Mouse (Mus musculus): ENCODE data around the gene Adcy2. TPM values are rescaled to one million over a fixed set of nuclear protein-coding genes. Genes with fewer than 3 reads are reported as not detected.

The Adcy2 gene
- polyA plus RNA-seq, 1 experiment from 2014 or later = 9.4 TPM

DNA sequence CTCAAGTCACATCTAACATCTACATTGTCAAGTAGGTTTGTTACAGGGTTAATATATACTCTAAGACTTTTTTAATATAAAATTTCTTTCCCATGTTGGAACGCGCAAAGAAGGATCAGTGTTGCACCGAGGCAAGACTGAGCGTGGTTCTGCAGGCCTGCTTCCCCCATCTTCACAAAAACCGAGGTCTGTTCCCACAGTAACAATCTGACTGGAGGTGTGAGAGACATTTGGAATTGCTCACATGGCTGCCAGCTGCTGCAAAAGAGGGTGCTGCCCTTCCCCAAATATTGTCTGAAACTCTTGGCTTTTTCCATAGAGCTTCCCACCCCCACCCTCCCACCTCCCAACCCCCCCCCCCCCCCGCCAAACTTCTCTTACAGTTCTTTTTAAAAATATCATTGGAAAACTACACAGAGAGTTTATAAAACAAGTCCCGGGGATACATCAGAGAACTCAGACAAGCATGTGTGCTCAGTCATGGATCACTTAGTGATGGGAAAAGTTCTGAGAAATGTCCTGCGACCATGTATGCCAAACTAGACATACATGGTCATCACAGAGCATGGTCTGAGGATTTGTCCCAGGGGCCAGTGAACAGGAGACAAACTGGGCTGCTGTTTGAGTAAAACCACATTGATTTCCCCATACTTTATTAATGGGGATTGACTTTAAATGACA, 67.6 kb downstream of the Adcy2 start:
- 90% methylated on average over 8 of the region's 8 CpGs for WGBS
- H3K27ac ChIP-seq (ENCODE audit: low read depth, low read length) = no peak overlapping the region

GRCm38 (mm10) chr13:68928469-68928868, 70.9 kb downstream of the Adcy2 start:
- no peak overlapping the region for H3K27ac ChIP-seq (ENCODE audit: low read depth, low read length)
- H3K4me2 ChIP-seq (replicated peaks; ENCODE audit: low read depth, low read length) = no peak overlapping the region
- H3K9ac ChIP-seq (ENCODE audit: low read depth, low read length) = no peak overlapping the region
- H3K36me3 ChIP-seq (ENCODE audit: control insufficient read depth, insufficient read depth, low read length) = no peaks in the 10 kb centered on the region
- H3K9me3 ChIP-seq (ENCODE audit: control insufficient read depth, low read length) = peaks cover 3% of the 10 kb centered on the region; the same call in 1 of the 2 replicates
- 78% methylated on average over 6 of the region's 6 CpGs for WGBS
- no peak for ATAC-seq (ENCODE audit: low FRiP score, low TSS enrichment)
- no peak overlapping the region for H3K4me3 ChIP-seq (ENCODE audit: low read length)
- H3K27me3 ChIP-seq (ENCODE audit: control insufficient read depth, insufficient read depth, low read length) = no peaks in the 10 kb centered on the region
- no peaks in the 10 kb centered on the region for H3K4me1 ChIP-seq (ENCODE audit: control insufficient read depth, insufficient read depth, low read length)

More for the DNA sequence above, 67.6 kb downstream of the Adcy2 start:
- no peak overlapping the region for H3K9ac ChIP-seq (ENCODE audit: low read depth, low read length)
- no peak overlapping the region for H3K4me3 ChIP-seq (ENCODE audit: low read length)
- no peak for ATAC-seq (ENCODE audit: low FRiP score, low TSS enrichment)
- no peaks in the 10 kb centered on the region for H3K27me3 ChIP-seq (ENCODE audit: control insufficient read depth, insufficient read depth, low read length)
- no peaks in the 10 kb centered on the region for H3K4me1 ChIP-seq (ENCODE audit: control insufficient read depth, insufficient read depth, low read length)
- no peaks in the 10 kb centered on the region for H3K36me3 ChIP-seq (ENCODE audit: control insufficient read depth, insufficient read depth, low read length)
- H3K4me2 ChIP-seq (replicated peaks; ENCODE audit: low read depth, low read length) = no peak overlapping the region
- no peaks in the 10 kb centered on the region for H3K9me3 ChIP-seq (ENCODE audit: control insufficient read depth, low read length)

DNA sequence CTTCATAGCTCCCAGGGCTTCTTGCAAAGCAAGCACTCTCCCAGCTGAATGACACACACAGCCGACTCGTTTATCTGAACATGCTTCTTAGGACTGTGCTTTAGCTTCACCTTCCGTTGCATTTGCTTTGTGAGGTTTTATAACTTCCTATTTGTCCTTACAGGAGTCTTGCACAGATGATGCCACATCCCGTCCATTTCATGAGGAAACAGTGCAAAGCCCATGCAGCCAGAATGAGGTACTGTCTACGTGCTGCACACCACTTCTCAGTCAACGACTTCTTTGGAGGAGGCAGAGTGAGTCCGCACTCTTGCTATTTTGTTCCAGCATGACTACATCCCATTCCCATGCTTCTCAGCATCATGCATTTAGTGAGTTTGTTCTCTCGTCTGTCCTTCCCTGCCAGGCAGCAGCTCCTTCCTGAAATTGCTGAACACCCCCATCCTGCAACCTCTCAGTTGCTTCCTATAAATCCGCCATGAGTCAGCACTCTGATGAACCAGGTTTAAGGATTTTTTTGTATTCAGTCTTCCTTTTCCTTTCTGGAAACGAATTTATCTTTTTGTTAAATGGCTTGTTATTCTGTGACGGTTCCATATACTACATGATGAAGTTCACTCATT, 85.6 kb downstream of the Adcy2 start:
- H3K27ac ChIP-seq (ENCODE audit: low read depth, low read length) = no peak overlapping the region
- no peak overlapping the region for H3K4me3 ChIP-seq (ENCODE audit: low read length)
- H3K4me2 ChIP-seq (replicated peaks; ENCODE audit: low read depth, low read length) = no peak overlapping the region
- H3K36me3 ChIP-seq (ENCODE audit: control insufficient read depth, insufficient read depth, low read length) = no peaks in the 10 kb centered on the region
- WGBS = 79% methylated on average over 11 of the region's 11 CpGs
- ATAC-seq (ENCODE audit: low FRiP score, low TSS enrichment) = no peak
- H3K4me1 ChIP-seq (ENCODE audit: control insufficient read depth, insufficient read depth, low read length) = no peaks in the 10 kb centered on the region
- H3K27me3 ChIP-seq (ENCODE audit: control insufficient read depth, insufficient read depth, low read length) = no peaks in the 10 kb centered on the region
- H3K9me3 ChIP-seq (ENCODE audit: control insufficient read depth, low read length) = no peaks in the 10 kb centered on the region
- no peak overlapping the region for H3K9ac ChIP-seq (ENCODE audit: low read depth, low read length)

DNA sequence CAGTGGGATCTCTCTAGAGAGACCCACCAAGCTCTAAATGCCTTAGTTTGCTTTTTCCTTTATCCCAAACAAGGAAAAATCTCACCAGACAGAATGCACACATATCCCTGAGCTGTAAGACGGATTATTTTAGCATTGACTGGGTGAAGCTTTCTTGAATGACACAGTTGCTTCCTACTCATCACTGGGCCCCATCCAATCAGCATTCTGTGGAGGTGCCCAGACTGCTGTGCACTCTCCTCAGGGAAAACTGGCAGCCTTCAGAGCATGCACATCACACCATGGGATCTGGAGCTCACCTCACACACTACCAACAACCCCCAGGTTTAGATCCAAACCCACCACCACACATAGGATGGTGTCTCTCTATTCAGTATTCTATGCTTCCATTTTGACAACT, 92.7 kb downstream of the Adcy2 start:
- Histone ChIP-seq H3K27me3 (ENCODE audit: control insufficient read depth, insufficient read depth, low read length) (no peaks in the 10 kb centered on the region), H3K9ac (ENCODE audit: low read depth, low read length) (no peak overlapping the region), H3K4me2 (replicated peaks; ENCODE audit: low read depth, low read length) (no peak overlapping the region), H3K9me3 (ENCODE audit: control insufficient read depth, low read length) (no peaks in the 10 kb centered on the region), H3K4me3 (ENCODE audit: low read length) (no peak overlapping the region), H3K4me1 (ENCODE audit: control insufficient read depth, insufficient read depth, low read length) (no peaks in the 10 kb centered on the region), H3K27ac (ENCODE audit: low read depth, low read length) (no peak overlapping the region), H3K36me3 (ENCODE audit: control insufficient read depth, insufficient read depth, low read length) (no peaks in the 10 kb centered on the region)
- 91% methylated on average over 1 of the region's 1 CpGs for WGBS
- no peak for ATAC-seq (ENCODE audit: low FRiP score, low TSS enrichment)

DNA sequence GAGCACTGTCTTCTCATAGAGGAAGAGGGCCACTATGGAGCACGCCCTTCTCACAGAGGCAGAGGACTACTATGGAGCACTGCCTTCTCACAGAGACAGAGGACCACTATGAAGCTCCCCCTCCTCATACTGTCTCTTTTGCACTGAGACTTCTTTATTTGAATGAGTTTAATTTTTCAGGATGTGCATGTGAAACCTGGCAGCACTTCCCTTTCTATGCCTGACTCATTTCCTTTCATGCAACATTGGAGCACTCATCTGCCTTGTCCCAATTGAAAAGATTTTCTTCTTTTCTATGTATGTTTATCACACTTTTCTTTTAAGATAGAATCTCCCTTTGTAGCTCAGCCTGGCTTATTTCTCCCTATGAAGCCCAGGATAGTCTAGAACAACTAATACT, 96.6 kb downstream of the Adcy2 start:
- Histone ChIP-seq H3K9ac (ENCODE audit: low read depth, low read length) (no peak overlapping the region), H3K27me3 (ENCODE audit: control insufficient read depth, insufficient read depth, low read length) (no peaks in the 10 kb centered on the region), H3K27ac (ENCODE audit: low read depth, low read length) (no peak overlapping the region), H3K4me2 (replicated peaks; ENCODE audit: low read depth, low read length) (no peak overlapping the region), H3K9me3 (ENCODE audit: control insufficient read depth, low read length) (no peaks in the 10 kb centered on the region), H3K36me3 (ENCODE audit: control insufficient read depth, insufficient read depth, low read length) (no peaks in the 10 kb centered on the region), H3K4me1 (ENCODE audit: control insufficient read depth, insufficient read depth, low read length) (no peaks in the 10 kb centered on the region), H3K4me3 (ENCODE audit: low read length) (no peak overlapping the region)
- ATAC-seq (ENCODE audit: low FRiP score, low TSS enrichment) = no peak
- 83% methylated on average over 1 of the region's 1 CpGs for WGBS

- H3K4me1 ChIP-seq (ENCODE audit: control insufficient read depth, insufficient read depth, low read length) = peaks cover 4% of the 10 kb centered on the region; the same call in 1 of the 2 replicates
- H3K27ac ChIP-seq (ENCODE audit: low read depth, low read length) = no peak overlapping the region
- 65% methylated on average over 9 of the region's 9 CpGs for WGBS
- 0 out of 2 replicates have a peak, but pooled peaks have one; percentile 24 for ATAC-seq (ENCODE audit: low FRiP score, low TSS enrichment)
- H3K9me3 ChIP-seq (ENCODE audit: control insufficient read depth, low read length) = no peaks in the 10 kb centered on the region
- H3K4me3 ChIP-seq (ENCODE audit: low read length) = no peak overlapping the region
- H3K27me3 ChIP-seq (ENCODE audit: control insufficient read depth, insufficient read depth, low read length) = no peaks in the 10 kb centered on the region
- H3K9ac ChIP-seq (ENCODE audit: low read depth, low read length) = no peak overlapping the region
- no peak overlapping the region for H3K4me2 ChIP-seq (replicated peaks; ENCODE audit: low read depth, low read length)
- H3K36me3 ChIP-seq (ENCODE audit: control insufficient read depth, insufficient read depth, low read length) = no peaks in the 10 kb centered on the region
These were observed 109.3 kb downstream of the Adcy2 start for GRCm38 (mm10) chr13:68889929-68890593.

- no peaks in the 10 kb centered on the region for H3K36me3 ChIP-seq (ENCODE audit: control insufficient read depth, insufficient read depth, low read length)
- WGBS = 94% methylated on average over 6 of the region's 6 CpGs
- H3K9me3 ChIP-seq (ENCODE audit: control insufficient read depth, low read length) = no peaks in the 10 kb centered on the region
- H3K4me1 ChIP-seq (ENCODE audit: control insufficient read depth, insufficient read depth, low read length) = no peaks in the 10 kb centered on the region
- H3K4me2 ChIP-seq (replicated peaks; ENCODE audit: low read depth, low read length) = no peak overlapping the region
- H3K27me3 ChIP-seq (ENCODE audit: control insufficient read depth, insufficient read depth, low read length) = no peaks in the 10 kb centered on the region
- H3K4me3 ChIP-seq (ENCODE audit: low read length) = no peak overlapping the region
- ATAC-seq (ENCODE audit: low FRiP score, low TSS enrichment) = no peak
- H3K9ac ChIP-seq (ENCODE audit: low read depth, low read length) = no peak overlapping the region
- H3K27ac ChIP-seq (ENCODE audit: low read depth, low read length) = no peak overlapping the region
These were observed 130.6 kb downstream of the Adcy2 start for GRCm38 (mm10) chr13:68868776-68869175.

DNA sequence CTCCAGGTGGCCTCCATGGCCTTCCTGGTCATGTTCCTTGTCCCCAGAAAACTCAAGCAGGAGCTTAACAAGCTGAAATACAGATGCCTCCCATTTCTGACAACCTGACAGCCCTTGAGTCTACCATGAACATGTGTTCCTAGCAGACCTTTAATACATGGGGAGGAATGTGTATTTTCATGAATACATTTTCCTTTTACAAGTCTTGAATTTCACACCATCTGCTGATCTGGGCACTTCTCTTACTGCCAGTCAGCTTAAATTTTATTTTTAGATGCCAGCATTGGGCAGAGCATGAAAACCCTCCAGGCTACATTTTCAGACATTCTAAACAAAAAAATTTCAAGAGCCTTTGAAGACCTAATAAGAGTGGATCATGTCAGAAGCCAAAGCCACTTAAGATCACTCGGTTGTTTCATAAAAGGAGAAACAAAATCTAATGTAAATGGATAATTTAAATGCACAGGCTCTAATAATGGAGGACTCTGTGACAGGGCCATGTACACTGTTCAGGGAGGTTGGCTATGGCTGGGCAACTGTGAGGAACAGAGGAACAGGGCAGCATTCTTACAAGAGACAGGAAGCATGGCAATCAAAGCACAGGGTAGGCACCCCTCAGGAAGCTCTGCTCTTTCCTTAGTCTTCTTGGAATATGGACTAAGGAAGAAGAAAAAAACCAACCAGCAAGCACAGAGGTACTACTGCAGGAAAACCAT, 131.2 kb downstream of the Adcy2 start:
- Histone ChIP-seq H3K9ac (ENCODE audit: low read depth, low read length) (no peak overlapping the region), H3K4me3 (ENCODE audit: low read length) (no peak overlapping the region), H3K9me3 (ENCODE audit: control insufficient read depth, low read length) (no peaks in the 10 kb centered on the region), H3K36me3 (ENCODE audit: control insufficient read depth, insufficient read depth, low read length) (no peaks in the 10 kb centered on the region), H3K27ac (ENCODE audit: low read depth, low read length) (no peak overlapping the region), H3K4me1 (ENCODE audit: control insufficient read depth, insufficient read depth, low read length) (no peaks in the 10 kb centered on the region), H3K27me3 (ENCODE audit: control insufficient read depth, insufficient read depth, low read length) (no peaks in the 10 kb centered on the region), H3K4me2 (replicated peaks; ENCODE audit: low read depth, low read length) (no peak overlapping the region)
- 72% methylated on average over 1 of the region's 1 CpGs for WGBS
- ATAC-seq (ENCODE audit: low FRiP score, low TSS enrichment) = no peak
